Mouse (Mus musculus) forebrain, embryonic 10.5 days (tissue): ENCODE results near the gene Nagpa. TPM values are rescaled to one million over a fixed set of nuclear protein-coding genes. Genes with fewer than 3 reads are reported as not detected.

Source experiments
- DNase-seq: peaks from one replicate; pipeline ENCODE4 v3.0.0-alpha.2; 2017; ENCODE audit warnings: low spot score; ENCODE audit errors: extremely low spot score
- H3K27ac ChIP-seq: fragments of 300-500 bp; sonication (generic); 2 replicates; pipeline ENCODE4 v1.5.1; 2016; ENCODE audit warnings: mild to moderate bottlenecking
- H3K27me3 ChIP-seq: fragments of 300-500 bp; sonication (generic); 2 replicates; pipeline ENCODE4 v1.6.1; 2016; ENCODE audit warnings: mild to moderate bottlenecking; ENCODE audit not compliant: poor library complexity, severe bottlenecking
- H3K36me3 ChIP-seq: fragments of 300-500 bp; sonication (generic); replicated peaks from 2 replicates; pipeline ENCODE4 v1.6.1; 2016; ENCODE audit warnings: mild to moderate bottlenecking, moderate library complexity
- H3K4me1 ChIP-seq: fragments of 300-500 bp; sonication (generic); 2 replicates; pipeline ENCODE4 v1.6.1; 2016
- H3K4me3 ChIP-seq: fragments of 300-500 bp; sonication (generic); 2 replicates; pipeline ENCODE4 v1.5.1; 2016; ENCODE audit warnings: mild to moderate bottlenecking, moderate library complexity
- H3K9me3 ChIP-seq: fragments of 300-500 bp; sonication (generic); 2 replicates; pipeline ENCODE4 v1.6.1; 2016; ENCODE audit warnings: mild to moderate bottlenecking, moderate library complexity
- WGBS: fragments of 180-500 bp; shearing (Covaris S2); methylation state at CpG from one replicate; pipeline ENCODE4 v1.1.7; 2016; 5-methylcytosine and 5-hydroxymethylcytosine counted together
- microRNA-seq: library from miRNA; unstranded; fragments of <30 nt; microRNA quantifications from one replicate; pipeline ENCODE4, GENCODE M21; 2017
- polyA plus RNA-seq: library from polyadenylated mRNA; unstranded; fragments of >200 nt; fragmentation: Nextera tagmentation; extraction: Ambion mirVana; gene quantifications from 2 replicates; pipeline ENCODE4 v1.2.1, GENCODE M21; 2016

The Nagpa gene
- polyA plus RNA-seq, 1 experiment from 2014 or later = 17.8 TPM

DNA sequence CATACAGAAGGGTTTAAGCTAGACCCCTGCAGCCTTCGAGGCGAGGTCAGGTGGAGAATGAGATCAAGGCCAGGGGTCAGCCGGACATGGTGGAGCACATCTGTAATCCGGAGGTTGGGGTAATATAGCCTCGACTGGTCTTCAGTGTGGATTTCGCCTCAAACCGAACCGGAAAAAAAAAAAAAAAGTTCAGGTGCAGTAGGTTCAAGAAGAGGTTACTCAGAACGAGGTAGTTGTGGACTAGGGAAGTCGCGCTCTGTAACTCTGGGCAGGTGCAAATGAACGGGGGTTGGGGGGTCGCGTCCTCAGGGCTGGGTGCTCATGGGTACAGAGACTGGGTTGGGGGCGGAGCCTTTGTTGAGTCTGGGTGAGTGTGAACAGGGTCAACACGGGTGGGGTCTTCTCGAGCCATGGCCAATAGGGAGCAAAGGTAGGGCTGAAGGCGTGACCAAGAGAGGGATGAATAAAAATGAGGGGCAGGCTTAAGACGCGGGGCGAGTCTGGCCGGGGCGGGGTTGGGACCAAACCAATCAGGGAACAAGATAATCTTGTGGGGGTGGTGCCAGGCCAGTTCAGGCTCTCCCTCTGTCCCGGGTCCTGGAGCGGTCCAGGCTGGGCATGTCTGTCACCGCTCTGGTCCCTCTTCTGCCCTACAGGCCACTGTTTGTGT is 57.3 kb downstream of the Nagpa start:
- peak overlapping the region; percentile 53 for H3K4me3 ChIP-seq
- peak; percentile 87 for DNase-seq
- peaks cover 45% of the 10 kb centered on the region for H3K27me3 ChIP-seq
- no peaks in the 10 kb centered on the region for H3K9me3 ChIP-seq
- peaks cover 19% of the 10 kb centered on the region for H3K4me1 ChIP-seq
- no peaks in the 10 kb centered on the region for H3K36me3 ChIP-seq
- 2% methylated on average over 26 of the region's 26 CpGs for WGBS
- no peak overlapping the region for H3K27ac ChIP-seq

DNA sequence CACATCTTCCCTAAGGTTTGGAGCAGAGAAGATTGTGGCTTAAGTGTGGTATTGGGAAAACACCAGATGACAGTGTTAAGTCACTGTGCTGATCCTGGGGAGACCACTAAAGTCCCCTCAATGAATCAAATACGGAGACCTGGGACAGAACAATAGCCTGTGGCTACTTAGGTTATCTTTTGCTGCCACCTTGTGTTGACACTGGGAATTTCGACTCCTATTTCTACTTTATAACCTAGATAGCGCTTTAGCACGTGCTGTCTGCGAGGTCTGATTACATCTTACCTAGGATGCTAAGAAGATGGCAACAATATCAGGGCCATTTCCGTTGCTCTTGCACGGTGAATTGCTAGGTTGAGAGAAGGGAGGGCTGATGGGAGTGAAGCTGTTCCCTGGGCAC is 58.2 kb downstream of the Nagpa start:
- Histone ChIP-seq H3K27ac (no peak overlapping the region), H3K4me3 (peak overlapping the region; percentile 53), H3K36me3 (no peaks in the 10 kb centered on the region), H3K9me3 (no peaks in the 10 kb centered on the region), H3K4me1 (peaks cover 19% of the 10 kb centered on the region), H3K27me3 (peaks cover 42% of the 10 kb centered on the region)
- under 1% methylated on average over 7 of the region's 7 CpGs for WGBS
- peak; percentile 75 for DNase-seq

Small RNA genes within 50 kb of the gene (microRNA-seq; reads per million reads assigned to microRNA genes)
- gene Gm23689 = not detected
- not detected for gene Gm26095
- not detected for gene Mir6364

Other genes starting within 250 kb of the Nagpa start
- gene Anks3, start 239.8 kb downstream of the Nagpa start, polyA plus RNA-seq = 47.9 and 49.3 TPM in 2 replicates
- not detected in 2 replicates for gene Sept12, start 206.2 kb downstream of the Nagpa start, polyA plus RNA-seq
- 1.7 and 2.5 TPM in 2 replicates for gene Smim22, start 196.7 kb downstream of the Nagpa start, polyA plus RNA-seq
- 60.1 and 61.8 TPM in 2 replicates for gene Rogdi, start 190.5 kb downstream of the Nagpa start, polyA plus RNA-seq
- gene Glyr1, start 154.1 kb downstream of the Nagpa start, polyA plus RNA-seq = 216 and 223 TPM in 2 replicates
- 16.1 and 17.1 TPM in 2 replicates for gene Ubn1, start 154.0 kb downstream of the Nagpa start, polyA plus RNA-seq
- gene Ppl, start 71.6 kb downstream of the Nagpa start, polyA plus RNA-seq = 0.81 and 0.95 TPM in 2 replicates
- gene Sec14l5, start 56.9 kb downstream of the Nagpa start, polyA plus RNA-seq = 0.09 and 0.14 TPM in 2 replicates
- gene AU021092, start 18.3 kb upstream of the Nagpa start, polyA plus RNA-seq = 1.0 and 1.3 TPM in 2 replicates
- gene Alg1, start 29.6 kb upstream of the Nagpa start, polyA plus RNA-seq = 24.7 and 26.5 TPM in 2 replicates
- 21.5 and 22.0 TPM in 2 replicates for gene Eef2kmt, start 52.0 kb upstream of the Nagpa start, polyA plus RNA-seq